Mouse (Mus musculus) urinary bladder, postnatal 14 days (tissue): Measurements from ENCODE around the gene Zfp346.

Experiments
- DNase-seq: peaks from one replicate; pipeline ENCODE4 v3.0.0; 2021; ENCODE audit warnings: low spot score

Zfp346 gene

DNA sequence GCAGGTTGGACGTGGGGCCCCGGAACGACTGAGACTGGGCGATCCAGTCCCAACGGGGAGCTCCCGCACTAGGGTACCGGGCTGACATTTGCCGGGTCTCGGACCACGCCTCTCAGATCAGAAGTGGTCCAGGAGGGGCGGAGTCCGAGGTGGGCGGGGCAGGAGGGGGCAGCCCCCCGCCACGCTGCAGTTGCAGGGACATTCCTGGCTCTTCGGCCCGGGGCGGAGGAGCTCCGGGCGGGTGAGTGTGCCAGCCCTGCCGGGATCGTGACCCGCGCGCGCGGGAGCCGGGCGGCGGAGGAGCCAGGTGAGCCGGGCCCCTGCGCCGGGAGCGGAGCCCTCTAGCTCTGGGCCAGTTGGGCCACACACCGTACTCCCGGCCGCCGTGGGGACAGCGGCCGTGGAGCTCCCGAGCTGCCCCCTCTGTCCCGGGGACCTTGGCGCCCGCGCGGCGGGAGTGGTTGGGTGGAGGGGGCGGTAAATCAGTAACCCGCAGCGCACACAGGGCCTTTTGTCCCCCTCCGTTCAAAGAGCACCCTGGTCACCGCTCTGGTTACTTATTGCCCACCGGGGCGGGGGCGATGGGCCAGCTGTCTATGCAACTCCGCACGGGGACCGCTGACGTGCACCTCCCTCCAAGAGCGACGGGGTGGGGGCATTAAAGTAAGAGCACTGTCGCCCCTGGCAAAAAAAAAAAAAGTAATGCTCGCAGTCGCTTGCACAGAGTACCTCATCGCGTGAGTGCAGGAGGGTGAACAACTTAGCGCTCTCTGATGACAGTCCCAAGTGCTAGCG, 47.7 kb downstream of the Zfp346 start, which contains the start of gene Fgfr4:
Gene Fgfr4 (plus strand): TSS at position 20 of the 795 bp plus-strand sequence.
- no peak for DNase-seq

DNA sequence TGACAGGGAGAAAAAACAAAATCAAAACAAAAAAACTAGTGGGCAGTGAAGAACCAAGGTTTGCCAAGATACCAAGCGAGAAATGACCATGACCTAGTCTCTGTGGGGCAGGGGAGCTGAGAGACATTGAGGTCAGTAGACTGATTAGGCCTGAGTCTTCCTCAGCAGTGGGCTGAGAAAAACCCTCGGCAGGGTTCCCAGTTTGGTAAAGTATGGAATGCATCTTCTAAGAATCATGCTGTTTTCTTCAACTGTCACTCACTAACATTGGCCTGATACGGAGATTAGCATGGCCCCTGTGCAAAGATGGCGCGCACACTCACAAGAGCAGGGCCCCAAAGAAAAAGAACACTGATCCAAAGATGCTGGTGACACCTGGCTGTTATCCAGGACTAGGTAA, 48.8 kb downstream of the Zfp346 start:
- no peak for DNase-seq

DNA sequence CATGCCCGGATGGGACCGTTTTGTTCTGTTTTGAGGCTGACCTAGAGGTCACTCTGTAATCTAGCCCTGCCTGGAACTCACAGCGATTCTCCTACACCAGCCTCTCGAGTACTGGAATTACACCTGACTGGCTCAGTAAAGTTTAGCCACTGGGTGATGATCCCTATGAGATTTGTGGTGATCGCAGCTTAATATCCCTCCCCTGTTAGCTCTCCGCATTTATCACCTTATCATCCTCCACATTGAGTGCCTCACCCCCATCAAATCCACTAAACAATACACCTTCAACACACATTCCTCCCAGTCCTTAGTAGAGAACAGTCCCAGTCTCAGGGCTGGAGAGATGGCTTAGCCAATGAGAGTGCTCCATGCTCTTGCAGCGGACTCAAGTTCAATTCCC, 57.3 kb downstream of the Zfp346 start:
- DNase-seq: no peak

DNA sequence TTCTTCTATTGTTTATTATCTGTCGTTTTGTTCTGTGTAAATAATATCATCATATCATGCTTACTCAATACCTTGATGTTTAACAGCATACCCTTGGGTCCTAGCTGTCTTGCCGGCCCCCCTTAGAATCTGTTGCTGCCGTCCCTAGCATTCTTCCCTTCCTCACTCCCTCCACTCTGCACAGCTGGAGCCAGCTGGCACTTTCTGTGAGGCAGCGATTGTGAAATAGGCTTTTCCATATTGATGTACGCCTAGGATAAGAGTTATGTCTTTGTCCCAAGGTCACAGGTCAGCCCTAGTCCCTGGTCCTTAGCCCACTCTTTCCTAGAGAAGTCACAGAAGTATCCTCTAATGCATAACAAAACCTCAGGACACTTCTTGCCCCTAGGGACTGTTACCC, 58.4 kb downstream of the Zfp346 start:
- DNase-seq: no peak

DNA sequence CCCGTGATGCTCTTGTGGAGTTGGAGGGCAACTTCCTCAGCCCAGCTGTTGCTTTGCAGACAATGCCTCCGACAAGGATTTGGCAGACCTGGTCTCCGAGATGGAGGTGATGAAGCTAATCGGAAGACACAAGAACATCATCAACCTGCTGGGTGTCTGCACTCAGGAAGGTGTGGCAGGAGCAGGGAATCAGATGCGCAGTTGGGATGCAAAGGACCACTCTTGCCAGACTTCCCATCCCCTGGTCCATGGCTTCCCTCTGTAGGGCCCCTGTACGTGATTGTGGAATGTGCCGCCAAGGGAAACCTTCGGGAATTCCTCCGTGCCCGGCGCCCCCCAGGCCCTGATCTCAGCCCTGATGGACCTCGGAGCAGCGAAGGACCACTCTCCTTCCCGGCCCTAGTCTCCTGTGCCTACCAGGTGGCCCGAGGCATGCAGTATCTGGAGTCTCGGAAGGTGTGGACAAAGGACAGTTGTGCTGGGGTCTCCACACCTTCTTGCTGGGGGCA, 60.8 kb downstream of the Zfp346 start:
- DNase-seq: no peak

DNA sequence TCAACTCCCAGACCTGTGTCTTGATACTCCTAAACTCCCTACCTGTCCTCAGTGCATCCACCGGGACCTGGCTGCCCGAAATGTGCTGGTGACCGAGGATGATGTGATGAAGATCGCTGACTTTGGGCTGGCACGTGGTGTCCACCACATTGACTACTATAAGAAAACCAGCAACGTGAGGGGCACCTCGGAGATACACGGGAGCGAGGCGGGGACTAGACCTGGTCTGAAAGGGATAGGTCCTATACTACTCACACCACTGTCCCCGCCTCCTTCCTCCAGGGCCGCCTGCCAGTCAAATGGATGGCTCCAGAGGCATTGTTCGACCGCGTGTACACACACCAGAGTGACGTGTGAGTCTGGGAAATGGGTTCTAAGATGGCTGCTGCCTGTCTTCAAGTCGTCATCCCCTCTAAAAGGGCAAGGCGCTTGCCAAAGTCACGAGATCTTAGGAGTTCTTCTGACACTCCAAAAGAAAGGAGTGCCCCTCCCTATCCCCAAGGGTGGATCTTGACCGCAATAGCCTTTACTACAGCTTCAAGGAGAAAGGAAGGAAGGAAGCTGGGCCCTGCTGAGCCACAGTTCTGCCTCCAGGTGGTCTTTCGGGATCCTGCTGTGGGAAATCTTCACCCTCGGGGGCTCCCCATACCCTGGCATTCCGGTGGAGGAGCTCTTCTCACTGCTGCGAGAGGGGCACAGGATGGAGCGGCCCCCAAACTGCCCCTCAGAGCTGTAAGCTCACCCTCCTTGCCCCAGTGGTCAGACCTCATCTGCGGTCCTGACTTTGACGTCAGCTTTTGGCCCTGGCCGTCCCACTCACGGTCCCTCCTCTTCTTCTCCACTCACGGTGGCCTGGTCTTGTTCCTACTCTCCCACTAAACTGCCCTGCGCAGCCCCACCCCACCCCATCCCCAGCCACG, 62.0 kb downstream of the Zfp346 start:
- no peak for DNase-seq

DNA sequence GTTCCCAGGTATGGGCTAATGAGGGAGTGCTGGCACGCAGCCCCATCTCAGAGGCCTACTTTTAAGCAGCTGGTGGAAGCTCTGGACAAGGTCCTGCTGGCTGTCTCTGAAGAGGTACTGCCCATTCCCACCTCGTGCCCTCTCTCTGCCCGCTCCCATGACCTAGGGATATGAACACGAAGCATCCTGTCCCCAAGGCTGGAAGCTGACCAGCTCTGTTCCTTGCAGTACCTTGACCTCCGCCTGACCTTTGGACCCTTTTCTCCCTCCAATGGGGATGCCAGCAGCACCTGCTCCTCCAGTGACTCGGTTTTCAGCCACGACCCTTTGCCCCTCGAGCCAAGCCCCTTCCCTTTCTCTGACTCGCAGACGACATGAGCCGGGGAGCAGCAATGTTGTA, 62.7 kb downstream of the Zfp346 start:
- DNase-seq: no peak

DNA sequence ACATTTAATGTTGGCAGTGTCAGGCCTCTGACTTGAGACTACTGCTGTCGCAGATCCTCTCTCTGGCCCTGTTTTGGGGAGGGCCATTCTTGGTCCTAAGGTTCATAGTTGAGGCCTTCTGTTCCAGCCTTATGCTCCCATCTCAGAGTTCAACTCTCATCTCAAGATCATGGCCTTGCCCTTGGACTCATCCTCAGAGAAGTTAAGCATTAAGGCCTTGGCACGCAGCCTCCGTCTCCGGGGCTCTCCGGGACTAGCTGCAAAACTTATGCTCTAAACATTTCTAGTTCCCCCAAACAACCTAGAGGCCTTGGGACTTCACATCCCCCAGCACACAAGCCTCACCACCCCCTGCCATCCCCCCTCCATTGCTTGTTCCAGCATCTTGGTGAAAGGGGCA, 63.1 kb downstream of the Zfp346 start:
- DNase-seq: no peak

DNA sequence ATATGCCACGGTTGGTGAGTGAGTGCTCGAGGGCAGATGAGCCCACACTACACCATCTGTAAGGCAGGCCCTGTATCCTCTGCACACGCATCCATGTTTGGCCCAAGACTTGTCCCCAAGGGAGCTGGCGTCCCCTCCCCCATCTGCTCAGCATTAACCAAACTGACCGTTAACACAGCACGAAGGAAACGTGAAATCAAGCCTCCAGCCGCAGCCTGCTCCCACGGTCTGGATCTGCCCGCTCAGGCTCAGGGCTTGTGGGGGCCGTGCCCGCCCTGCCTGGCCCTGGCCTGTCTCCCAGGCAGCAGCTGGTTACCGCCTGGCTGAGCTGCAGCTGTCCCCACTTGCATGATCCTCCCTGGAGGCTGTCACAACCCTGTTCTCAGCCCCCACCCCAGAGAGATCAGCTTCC, 63.9 kb downstream of the Zfp346 start:
- DNase-seq: no peak

DNA sequence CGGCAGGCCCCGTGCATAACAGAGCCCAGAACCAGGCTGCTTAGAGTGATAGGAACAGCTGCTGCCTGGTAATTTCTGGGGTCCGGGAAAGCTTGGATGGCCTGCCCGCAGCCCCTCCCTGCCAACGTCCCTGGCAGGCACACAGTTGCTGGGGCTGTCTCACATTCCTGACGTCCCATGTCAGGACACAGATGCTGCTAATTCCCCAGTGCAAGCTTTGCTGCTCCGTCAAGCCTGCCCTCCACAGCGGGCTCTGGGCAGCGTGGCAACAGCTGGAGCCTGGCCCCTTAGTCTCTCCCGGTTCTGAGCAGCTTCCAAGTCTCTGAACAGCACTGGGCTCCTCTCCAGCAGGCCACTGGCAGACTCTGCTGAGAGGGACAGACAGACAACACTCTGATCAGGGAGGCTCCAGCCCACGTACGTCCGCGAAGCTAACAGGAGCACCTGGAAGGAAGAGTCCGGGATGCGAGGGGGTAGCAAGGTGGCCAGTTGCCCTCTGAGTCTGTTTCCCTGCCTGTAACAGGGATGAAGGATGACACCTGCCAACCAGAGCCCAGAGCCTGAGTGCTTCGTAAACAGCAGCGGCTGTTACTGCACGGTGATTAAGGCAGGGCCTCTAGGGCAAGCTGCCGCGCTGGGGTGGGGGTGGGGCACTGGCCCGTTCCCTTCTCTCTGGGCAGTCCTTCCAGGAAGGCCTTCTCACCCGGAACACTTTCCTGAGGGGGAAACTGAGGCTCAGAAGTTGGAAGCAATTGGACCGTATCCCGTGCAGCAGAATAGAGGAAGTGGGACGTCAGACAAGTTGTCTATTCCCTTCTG, 66.6 kb downstream of the Zfp346 start:
- peak; percentile 45 for DNase-seq

DNA sequence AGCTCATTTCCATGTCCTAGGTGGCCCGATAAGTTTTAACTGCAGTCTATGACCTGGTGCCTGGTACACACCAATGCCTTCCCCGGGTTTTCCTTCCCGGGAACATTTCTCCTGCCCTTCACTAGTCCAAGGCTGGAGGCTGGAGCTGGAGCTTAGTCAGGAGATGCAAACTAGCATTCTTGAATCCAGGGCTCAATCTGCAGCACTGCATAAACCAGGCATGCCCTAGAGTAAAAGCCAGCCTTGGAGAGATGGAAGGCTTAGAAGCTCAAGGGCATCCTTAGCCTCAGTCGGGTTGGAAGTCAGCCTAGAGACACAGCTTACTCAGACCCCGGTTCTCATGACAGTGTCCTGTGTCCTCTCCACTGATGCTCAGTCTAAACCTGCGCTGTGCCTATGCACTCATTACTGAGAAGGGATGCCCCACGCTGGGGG, 67.2 kb downstream of the Zfp346 start:
- no peak for DNase-seq

DNA sequence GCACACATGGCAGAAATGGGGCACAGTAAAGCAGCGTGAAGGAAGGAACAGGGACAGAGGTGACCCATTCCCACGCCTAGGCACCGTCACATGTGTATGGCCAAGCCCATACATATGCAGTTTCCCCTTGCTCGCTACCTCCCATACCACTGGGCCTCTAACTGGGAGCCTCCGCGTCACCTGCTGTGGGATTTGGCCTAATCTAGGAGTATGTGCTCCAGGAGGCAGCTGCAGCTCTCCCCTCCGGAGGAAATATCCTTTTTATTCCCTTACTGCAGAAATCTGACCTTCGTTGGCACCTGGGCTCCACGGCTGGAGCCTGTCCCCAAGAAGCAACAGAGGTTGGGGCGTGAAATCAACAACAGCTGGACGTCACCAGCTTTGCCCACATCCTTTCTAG, 69.2 kb downstream of the Zfp346 start:
- DNase-seq: no peak

DNA sequence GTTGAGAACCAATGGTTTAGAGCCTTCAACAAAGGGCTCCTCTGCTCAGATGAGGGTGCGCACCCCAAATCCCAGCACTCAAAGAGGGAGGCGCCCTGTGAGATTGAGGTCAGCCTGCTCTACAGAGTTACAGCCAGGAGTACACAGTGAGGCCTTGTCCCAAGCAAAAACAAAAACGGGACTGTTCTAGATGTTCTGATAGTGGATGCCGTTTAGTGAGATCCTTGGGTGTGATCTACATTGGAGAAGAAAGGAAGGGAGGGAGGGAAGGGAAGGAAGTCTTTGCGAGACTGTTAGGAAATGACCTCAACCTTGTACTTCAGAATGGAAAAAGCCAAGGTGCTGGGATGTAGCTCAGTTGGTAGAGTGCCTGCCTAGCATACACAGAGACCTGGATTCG, 71.2 kb downstream of the Zfp346 start:
- no peak for DNase-seq

DNA sequence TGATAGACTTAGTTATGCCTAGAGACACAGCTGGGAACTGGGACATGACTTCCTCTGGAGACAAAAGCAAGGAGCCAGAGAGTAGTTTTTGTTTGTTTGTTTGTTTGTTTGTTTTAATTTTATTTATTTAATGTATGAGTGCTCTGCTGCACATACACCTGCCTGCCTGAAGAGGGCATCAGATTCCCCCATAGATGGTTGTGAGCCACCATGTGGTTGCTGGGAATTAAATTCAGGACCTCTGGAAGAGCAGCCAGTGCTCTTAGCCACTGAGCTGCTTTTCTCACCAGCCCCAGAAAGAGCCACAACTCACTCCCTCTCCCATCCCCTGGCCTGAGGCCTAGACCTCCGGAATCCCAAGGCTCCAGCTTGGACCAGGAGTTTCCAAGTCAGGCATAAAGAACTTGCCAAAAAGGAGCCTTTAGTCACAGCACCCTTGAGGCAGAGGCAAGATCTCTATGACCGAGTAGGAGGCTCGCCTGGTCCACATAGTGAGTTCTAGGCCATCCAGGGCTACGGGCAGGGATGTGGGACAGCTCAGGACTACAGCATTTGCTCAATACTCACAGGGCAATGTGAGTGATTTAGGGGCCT, 72.9 kb downstream of the Zfp346 start:
- DNase-seq: no peak

DNA sequence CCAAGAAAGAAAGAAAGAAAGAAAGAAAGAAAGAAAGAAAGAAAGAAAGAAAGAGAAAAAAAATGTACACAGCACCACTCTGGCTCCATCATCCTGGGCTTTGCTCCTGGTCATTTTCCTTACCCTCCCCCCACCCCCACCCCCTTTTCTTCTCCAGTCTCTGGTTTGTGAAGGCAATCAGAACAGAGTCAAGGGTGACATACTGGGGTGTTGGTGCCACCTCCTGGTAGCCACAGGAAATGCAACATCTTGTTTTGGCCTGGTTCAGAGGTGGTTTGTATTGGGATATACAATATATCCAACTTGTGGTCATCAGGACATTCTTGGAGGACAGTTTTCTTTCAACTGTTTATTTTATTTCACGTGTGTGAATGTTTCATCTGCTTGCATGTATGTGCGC, 73.4 kb downstream of the Zfp346 start:
- peak; percentile 74 for DNase-seq

DNA sequence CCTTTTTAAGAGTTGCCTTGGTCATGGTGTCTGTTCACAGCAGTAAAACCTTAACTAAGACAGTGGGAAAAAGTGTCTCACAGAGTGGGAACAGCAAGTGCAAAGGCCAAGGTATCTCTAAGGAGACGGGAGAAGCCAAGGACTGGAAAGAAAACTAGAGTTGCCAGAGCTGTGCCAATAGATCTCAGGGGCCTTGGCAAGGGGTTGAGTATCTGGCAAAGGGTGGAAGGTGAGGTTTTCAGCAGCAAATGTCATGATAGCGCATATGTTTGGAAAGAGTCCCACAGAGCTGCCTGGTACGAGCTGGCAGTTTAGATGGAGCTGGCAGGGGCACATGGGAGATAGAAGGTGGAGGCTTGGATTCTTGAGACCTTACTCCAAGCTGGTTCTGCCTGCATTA, 74.5 kb downstream of the Zfp346 start:
- DNase-seq: no peak

DNA sequence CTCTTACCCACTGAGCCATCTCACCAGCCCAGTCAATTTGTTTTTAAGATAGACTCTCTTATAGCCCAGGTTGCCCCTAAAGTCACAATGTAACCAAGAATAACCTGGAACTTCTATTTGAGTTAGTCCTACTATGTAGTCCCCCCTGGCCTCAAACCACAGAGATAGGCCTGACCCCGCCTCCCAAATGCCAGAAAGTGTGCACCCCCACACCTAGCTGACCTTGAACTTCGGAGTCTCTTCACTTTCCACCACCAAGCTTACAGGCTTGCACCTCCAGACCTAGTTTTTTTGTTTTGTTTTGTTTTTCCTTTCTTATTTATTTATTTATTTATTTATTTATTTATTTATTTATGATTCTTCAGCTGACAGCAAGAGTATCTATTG, 76.7 kb downstream of the Zfp346 start:
- DNase-seq: no peak

DNA sequence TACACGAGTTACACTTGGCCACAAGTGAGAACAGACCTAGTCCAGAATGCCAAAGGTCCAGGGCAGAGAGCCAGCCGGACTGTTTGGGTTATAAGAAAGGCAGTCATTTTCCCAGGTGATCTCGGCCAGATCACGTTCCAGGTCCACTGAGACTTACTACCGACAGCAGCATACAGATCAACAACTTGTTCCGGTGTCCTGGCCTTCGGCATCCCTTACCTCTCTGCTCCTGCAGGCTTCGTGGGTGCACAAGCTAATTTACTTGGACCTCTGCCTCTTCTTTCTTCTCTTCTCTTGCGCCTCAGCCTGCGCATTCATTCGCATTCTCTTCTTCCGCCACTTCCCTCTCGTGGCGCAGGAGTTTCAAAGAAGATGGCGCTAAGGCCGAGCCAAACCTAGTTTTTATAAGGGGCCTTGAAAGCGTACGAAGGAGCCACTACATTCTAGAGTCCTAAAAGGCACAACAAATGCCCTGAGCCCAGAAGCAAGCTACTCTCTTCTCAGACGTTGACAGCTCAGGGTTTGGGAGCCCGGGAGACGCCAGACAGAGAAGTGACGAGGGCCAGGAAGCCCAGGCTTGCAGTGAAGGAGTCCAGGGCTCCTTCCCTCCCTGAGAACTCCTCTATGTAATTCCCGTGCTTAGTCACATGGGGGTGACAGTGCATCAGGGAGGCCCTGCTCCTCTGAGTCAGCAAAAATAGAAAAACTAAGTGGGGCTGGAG, 77.2 kb downstream of the Zfp346 start:
- DNase-seq: peak; percentile 73

DNA sequence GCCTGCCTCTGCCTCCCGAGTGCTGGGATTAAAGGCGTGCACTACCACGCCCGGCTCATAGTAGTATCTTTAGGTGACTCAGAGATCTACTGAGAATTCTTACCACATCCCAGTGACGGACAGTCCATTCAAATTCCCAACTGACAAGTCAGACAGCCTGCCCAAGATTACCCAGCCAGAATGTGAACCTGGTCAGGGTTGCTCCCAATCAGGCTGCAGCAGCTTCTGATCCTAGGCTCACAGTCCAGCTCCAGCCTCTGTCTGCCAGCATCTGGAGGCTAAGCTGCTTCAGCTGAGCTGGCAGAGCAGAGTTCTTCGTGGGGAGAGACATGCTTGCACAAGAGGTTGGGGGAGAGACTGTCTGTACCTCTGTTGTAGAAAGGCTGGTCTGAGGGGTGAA, 78.3 kb downstream of the Zfp346 start:
- DNase-seq: no peak
